Mouse (Mus musculus): ENCODE results near the gene Dop1a.
"Not testable (repeated sequence)": the region's sequence is repeated elsewhere in the genome, so short reads cannot be mapped to it uniquely, and the experiment has no call there.

The Dop1a gene

DNA sequence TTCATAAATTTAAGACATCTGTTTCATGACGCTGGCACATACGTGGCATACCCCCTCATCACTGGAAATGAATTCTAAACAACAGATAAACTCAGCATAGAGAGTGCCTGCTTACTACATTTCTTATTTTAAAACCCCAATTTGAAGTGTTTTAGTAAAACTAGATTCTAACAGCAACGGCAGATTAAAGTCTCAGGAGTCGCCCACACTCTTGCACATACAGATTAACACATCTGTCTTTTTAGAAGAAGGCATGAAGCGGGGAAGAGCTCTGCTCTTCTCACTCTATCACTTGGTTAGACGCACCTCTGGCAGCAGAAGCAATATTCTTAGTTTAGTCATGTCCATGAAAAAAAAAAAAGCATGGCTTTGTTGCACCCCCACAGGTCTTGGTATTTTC is 108.2 kb downstream of the Dop1a start:
- DNase-seq (ENCODE audit: extremely low read depth, low read depth), result no peak

DNA sequence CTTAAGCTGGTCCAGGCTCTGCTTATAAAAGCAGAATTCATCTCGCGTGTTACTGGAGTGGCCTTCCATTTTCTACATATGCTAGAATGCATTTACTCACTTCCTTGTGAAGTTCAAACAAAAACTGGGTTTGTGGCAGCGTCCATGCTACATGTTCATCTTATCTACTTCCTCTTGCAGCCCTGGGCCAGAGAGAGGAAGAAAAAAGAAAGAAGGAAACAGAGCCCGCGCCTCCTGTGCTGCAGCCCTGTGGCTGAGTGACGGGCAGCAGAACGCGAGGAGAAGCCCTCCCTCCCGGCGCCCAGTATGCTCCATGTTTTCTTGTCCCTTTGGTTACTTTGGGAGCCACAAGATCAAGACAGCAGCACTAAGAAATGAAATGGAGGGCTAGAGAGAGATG is 112.7 kb downstream of the Dop1a start:
- DNase-seq (ENCODE audit: extremely low read depth, low read depth), result peak; percentile 76

DNA sequence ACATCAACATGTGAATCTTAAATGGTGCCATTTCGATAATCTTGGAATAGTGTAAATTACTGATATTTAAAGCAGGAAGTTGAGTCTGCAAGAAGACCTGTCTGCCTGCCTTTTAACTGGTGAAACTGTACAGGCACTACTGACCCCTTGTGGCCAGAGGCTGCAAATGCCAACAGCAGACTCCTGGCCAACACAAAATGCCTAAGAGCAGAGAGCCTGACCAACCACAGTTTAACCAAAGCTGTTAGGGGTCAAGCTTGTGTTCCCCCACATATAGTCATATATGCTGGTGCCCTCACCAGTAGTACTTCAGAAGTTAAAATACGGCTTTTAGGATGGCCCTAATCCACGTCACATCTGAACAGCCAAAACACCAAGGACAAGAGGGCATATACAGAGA is 116.8 kb downstream of the Dop1a start:
- peak; percentile 43 for DNase-seq (ENCODE audit: extremely low read depth, low read depth)

DNA sequence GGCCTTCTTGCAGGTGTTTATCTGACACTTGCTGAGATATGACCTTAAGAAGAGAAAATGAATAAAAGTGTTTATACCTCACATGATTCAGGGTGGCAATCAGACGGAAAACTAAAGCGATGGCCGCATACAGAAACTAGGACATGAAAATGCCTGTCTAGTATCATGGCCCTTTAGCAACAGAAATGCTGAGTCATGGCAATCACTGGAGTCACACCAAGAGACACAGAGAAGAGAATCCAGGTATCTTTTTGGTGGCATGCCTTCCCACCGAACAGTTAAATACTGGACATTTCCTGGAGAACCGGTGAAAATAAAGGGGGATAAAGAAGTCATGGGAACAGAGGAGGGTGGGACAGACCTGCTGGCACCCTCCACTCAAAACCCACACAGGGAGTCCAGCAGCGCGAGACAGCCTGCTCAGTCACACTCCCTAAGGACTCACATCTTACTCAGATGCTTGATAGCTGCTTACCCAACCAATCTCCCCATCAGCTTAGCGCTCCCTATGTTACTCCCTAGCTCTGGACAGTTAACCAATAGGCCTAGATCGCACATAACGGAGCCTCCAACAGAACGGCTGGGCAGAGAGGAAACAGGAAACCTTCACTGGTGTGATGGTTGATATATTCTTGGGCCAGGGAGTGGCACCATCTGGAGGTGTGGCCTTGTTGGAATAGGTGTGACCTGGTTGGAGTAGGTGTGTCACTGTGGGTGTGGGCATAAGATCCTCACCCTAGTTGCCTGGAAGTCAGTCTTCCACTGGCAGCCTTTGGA is 120.3 kb downstream of the Dop1a start:
- no peak for DNase-seq (ENCODE audit: extremely low read depth, low read depth)

DNA sequence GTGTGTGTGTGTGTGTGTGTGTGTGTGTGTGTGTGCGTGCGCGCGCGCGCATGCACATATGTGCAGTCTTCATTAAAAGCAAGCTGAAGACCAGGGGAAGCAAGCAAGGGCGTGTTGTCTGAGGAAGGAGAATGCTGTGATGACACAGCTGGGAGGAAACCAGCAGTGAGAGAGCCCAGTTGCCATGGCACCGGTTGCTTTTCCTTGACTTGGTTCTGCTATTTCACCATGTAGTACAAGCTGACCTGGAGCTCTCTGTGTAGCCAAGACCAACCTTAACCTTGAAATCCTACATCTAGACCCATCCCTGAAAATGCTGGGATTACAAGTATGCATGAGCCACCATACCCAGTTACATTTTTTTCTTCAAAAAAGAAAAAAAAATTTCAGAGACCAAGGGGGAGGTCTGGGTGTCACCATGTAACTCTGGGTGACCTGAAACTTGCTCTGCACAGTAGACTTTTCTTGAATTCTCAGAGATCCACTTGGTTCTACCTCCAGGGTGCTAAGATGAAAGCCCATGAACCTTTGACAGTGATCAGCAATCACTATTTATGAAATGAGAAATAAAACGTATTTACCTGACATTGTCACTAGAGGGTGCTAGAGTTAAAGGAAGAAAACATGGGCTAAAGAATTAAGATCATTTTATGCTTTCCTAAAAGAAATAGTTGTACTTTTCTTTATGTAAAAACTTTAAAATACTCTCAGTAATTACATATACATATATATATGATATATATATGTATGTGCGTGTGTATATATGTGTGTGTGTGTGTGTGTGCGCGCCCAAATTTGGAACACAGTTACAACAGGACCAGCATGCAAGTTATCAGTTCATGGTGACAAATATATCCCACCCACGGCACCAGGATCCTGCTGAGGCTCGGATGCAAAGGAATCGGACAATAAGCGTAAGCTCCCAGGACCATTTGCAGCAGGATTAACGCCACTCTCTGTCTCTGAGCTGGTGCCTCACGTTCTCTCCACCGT is 126.0 kb downstream of the Dop1a start:
- DNase-seq (ENCODE audit: extremely low read depth, low read depth), result no peak

DNA sequence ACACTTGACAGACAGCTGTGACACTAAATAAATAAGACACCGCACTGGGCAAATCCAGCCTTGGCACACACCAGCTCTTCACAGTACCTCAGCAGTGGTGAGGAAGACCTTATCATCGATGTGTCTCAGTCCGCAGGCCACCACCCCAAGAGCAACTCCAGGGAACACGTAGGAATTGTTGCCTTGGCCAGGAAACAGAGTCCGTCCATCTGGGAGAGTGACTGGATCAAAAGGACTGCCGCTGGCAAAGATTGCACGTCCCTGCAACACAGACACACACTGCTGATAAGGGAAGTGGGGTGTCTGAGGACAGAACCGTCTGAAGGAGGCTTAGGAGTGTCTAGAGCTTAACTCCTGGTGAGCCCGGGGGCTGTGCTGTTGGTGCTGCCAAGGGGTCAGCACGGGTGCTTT is 127.4 kb downstream of the Dop1a start:
- DNase-seq (ENCODE audit: extremely low read depth, low read depth), result not testable (repeated sequence)

DNA sequence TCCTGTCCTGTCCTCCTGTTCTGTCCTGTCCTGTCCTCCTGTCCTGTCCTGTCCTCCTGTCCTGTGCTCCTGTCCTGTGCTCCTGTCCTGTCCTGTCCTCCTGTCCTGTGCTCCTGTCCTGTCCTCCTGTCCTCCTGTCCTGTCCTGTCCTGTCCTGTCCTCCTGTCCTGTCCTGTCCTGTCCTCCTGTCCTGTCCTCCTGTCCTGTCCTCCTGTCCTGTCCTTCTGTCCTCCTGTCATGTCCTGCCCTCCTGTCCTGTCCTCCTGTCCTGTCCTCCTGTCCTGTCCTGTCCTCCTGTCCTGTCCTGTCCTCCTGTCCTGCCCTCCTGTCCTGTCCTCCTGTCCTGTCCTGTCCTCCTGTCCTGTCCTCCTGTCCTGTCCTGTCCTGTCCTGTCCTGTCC is 130.0 kb downstream of the Dop1a start:
- not testable (repeated sequence) for DNase-seq (ENCODE audit: extremely low read depth, low read depth)

DNA sequence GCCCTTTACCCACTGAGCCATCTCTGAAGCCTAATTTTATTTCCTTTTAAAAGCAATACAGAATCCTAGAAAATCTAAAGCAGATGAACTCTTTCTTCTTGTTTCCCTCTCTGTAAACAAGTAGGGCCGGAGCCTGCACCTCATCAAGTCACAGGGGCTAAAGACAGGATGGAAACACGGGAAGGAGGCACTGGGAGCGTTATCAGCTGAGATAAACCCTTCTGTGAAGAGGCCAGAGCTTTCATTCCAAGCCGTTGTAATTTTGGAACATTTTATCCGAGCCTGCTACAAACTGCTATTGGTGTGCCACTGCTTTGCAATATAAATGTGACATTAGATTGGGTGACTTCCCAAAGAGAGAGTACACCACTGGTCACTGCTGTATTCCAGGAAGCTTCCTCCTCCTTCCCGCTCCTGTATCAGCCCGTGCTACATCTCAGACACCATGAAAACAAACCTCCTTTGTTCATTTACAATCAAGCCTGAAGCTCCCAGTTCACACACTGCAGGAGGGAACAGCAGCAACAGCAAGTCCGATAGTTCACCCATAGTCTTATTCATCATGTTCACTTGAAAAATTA is 132.9 kb downstream of the Dop1a start:
- DNase-seq (ENCODE audit: extremely low read depth, low read depth), result no peak
